Mouse (Mus musculus) right cerebral cortex, adult 2 months (tissue): ENCODE measurements around the gene Atp1b2.

Experiments used
- DNase-seq, 2 experiments: peaks; one replicate each; pipeline ENCODE4 v3.0.0; 2021 to 2022; ENCODE audit warnings: low spot score in 2 of 2

The Atp1b2 gene

GRCm38 (mm10) chr11:69580572-69581146 is 25.1 kb downstream of the Atp1b2 start:
- DNase-seq = no peak

GRCm38 (mm10) chr11:69580091-69580514 is 25.6 kb downstream of the Atp1b2 start, which contains the start of the genes Wrap53 and Trp53:
TSS of gene Wrap53 (minus strand) at chr11:69580255.
TSS of gene Trp53 (plus strand) at chr11:69580359.
- DNase-seq = peak; percentile 88 to 93

- peak; percentile 98 to 99 for DNase-seq
Measured at GRCm38 (mm10) chr11:69579128-69580017, 26.4 kb downstream of the Atp1b2 start.

GRCm38 (mm10) chr11:69578301-69578700 is 27.4 kb downstream of the Atp1b2 start:
- DNase-seq = no peak

- no peak for DNase-seq
Measured at GRCm38 (mm10) chr11:69576307-69576706, 29.4 kb downstream of the Atp1b2 start.

- DNase-seq = no peak
Measured at GRCm38 (mm10) chr11:69575220-69575619, 30.5 kb downstream of the Atp1b2 start.

- DNase-seq = no peak
Measured at GRCm38 (mm10) chr11:69565131-69565530, 40.6 kb downstream of the Atp1b2 start.

GRCm38 (mm10) chr11:69564391-69564790 is 41.4 kb downstream of the Atp1b2 start:
- no peak for DNase-seq

- DNase-seq = no peak
Measured at GRCm38 (mm10) chr11:69563373-69563772, 42.4 kb downstream of the Atp1b2 start.

GRCm38 (mm10) chr11:69560896-69561854 is 44.6 kb downstream of the Atp1b2 start:
- DNase-seq = no peak

GRCm38 (mm10) chr11:69559851-69560765 is 45.6 kb downstream of the Atp1b2 start, which contains the start of gene Efnb3:
TSS of gene Efnb3 (minus strand) at chr11:69560205.
- peak in 1 of 2 experiments; percentile 31 for DNase-seq

- DNase-seq = no peak
Measured at GRCm38 (mm10) chr11:69559183-69559582, 46.6 kb downstream of the Atp1b2 start.

- DNase-seq = no peak
Measured at GRCm38 (mm10) chr11:69558756-69559155, 47.0 kb downstream of the Atp1b2 start.

GRCm38 (mm10) chr11:69557381-69557958 is 48.3 kb downstream of the Atp1b2 start:
- peak in 1 of 2 experiments; percentile 65 for DNase-seq

GRCm38 (mm10) chr11:69554539-69555140 is 51.1 kb downstream of the Atp1b2 start:
- no peak for DNase-seq

GRCm38 (mm10) chr11:69553341-69553721 is 52.4 kb downstream of the Atp1b2 start:
- DNase-seq = no peak

GRCm38 (mm10) chr11:69552622-69553340 is 53.0 kb downstream of the Atp1b2 start:
- peak; percentile 63 to 70 for DNase-seq

- no peak for DNase-seq
Measured at GRCm38 (mm10) chr11:69551310-69551709, 54.4 kb downstream of the Atp1b2 start.
